Mouse (Mus musculus): ENCODE measurements around the gene 9930022D16Rik.

The 9930022D16Rik gene

GRCm38 (mm10) chr11:109413617-109414016 is at the start of gene 9930022D16Rik:
9930022D16Rik (plus strand) TSS chr11:109413917.
- no peak for DNase-seq (ENCODE audit: low spot score)

GRCm38 (mm10) chr11:109364337-109364736 is 49.4 kb upstream of the 9930022D16Rik start:
- no peak for DNase-seq (ENCODE audit: low spot score)

GRCm38 (mm10) chr11:109364881-109365280 is 48.8 kb upstream of the 9930022D16Rik start:
- DNase-seq (ENCODE audit: low spot score): no peak

GRCm38 (mm10) chr11:109365818-109366217 is 47.9 kb upstream of the 9930022D16Rik start:
- DNase-seq (ENCODE audit: low spot score): no peak

- DNase-seq (ENCODE audit: low spot score): no peak
Measured at GRCm38 (mm10) chr11:109366802-109367579, 46.7 kb upstream of the 9930022D16Rik start.

DNA sequence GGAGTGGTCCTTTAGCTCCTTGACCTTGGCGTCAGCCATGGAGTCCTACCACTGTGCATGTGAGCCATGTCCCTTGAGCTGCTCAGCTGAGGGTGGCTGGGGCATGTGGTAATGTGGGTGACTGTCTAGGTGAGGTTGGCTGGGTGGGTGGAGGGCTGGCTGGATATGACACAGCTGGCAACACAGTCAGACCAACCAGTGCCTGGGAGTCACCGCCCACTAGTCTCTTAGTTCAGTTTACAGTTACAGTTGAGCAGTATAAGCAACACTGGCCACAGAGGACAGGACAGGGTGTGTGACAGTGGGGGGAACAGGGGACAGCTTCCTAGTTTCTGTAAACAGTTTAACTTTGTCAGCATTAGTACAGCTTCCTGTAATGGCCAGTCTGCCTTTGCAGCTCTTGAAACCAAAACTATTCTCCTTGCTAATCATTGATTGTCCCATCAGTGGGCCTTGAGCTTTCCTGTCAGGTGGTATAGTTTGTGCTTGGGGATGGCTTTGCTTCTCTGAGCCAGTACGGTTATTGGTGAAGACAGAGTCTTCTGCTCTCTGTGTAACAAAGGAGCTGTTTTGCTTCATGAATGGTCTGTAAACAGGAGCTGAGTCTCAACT is 44.6 kb upstream of the 9930022D16Rik start:
- no peak for DNase-seq (ENCODE audit: low spot score)

DNA sequence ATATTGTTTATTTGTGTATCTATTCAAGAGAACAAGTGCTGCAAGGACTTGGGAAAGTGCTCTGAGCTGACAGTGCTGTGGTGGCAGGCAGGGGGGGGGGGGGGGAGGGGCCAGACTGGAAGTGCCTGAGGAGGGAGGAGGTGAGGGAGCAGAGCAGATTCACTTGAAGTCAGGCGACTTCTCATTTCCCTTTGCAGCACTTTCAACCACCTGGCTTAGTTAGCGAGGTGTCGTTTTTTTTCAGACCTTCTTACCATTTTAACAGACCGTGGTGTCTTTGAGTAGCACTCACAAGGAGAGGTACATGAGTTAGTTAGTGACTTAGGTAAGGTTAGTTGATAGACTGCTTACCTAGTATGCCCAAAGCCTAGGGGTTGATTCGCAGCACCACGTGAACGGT is 38.3 kb upstream of the 9930022D16Rik start:
- DNase-seq (ENCODE audit: low spot score): no peak

DNA sequence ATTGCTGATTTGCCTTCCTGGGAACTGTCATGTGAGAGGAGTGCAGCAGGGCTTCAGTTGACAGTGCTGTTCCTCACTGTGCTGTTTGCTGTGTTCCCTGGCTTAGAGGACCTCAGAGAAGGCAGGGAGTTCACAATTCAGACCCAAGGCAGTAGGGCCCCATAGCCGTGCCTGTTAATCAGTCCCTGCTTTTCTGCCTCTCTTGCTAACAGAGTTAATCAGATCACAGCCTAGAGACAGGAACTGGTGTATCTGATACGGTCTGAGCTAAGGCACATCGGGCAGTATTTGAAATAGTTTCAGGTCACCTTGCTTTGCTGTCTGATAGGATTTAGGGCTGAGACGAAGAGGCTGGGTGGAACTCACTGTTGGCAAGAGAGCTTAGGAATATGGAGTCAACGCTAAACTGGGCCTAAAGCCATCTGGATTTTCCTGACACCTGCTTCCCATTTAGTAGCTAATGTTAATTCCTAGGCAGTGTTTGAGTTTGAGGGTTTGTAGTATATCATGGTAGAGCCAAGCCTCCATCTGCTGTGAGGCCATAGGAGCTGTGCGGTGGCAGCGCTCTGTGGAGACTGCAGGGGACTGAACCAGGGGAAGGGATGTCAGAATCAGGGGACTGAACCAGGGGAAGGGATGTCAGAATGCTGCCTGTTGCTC is 37.1 kb upstream of the 9930022D16Rik start:
- no peak for DNase-seq (ENCODE audit: low spot score)

GRCm38 (mm10) chr11:109377477-109377876 is 36.2 kb upstream of the 9930022D16Rik start:
- no peak for DNase-seq (ENCODE audit: low spot score)

GRCm38 (mm10) chr11:109378051-109378450 is 35.7 kb upstream of the 9930022D16Rik start:
- DNase-seq (ENCODE audit: low spot score): no peak

GRCm38 (mm10) chr11:109380662-109381061 is 33.1 kb upstream of the 9930022D16Rik start:
- no peak for DNase-seq (ENCODE audit: low spot score)

DNA sequence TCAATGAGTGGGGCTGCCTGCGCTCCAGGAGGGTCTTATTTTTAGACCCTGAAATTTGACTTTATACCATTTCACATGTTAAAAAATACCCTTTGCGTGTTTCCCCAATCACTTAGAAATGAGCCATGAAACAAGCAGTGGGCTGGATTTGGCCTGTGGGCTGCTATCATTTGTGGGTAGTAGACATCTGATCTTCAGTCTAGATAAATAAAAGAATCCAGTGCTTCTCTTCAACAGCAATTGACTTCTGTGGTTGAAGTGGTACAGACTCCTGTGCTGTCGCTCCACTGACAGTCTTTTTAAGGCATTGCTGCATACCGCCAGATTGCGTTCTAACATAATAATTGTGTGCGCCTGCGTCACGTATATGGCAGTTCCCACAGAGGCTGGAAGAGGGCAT is 28.4 kb upstream of the 9930022D16Rik start:
- no peak for DNase-seq (ENCODE audit: low spot score)

- DNase-seq (ENCODE audit: low spot score): no peak
Measured at GRCm38 (mm10) chr11:109389046-109389445, 24.7 kb upstream of the 9930022D16Rik start.

DNA sequence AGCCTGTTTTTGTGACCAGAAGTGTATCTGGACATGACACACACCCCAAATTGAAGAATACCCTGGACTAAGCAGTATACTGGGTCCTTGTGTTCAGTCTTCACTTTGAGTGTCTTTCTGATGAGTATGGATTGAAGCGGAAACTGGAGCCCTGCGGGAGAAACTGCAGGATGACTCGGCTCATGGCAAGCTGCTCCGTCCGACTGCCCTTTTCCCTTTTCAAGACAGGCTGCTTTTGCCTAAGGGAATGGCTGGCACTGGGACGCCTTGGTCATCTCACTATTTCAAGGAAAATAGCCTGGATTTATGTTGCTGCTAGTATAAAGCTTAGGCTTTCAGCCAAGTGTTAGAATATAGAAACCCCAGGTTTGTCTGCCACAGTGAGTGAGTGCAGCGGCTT is 22.5 kb upstream of the 9930022D16Rik start:
- DNase-seq (ENCODE audit: low spot score): no peak

DNA sequence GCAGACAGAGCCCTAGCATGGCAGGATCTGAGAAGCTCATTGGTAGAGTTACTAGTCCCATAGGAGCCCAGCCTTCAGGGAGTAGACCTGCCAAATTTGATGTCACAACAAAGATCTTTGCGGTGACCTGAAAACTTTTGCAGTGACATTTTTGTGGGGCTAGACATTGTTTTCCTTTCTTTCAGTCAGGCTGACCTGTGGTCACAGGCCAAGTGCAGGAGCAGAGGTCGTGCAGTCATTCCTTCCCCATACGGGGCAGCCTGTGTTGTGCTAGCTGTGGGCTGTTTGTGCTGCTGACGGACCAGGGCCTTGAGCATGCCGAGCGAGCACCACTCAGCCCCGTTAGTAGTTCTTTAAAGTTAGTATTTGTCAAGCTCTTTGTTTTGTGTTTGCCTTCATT is 22.0 kb upstream of the 9930022D16Rik start:
- DNase-seq (ENCODE audit: low spot score): peak; percentile 39

DNA sequence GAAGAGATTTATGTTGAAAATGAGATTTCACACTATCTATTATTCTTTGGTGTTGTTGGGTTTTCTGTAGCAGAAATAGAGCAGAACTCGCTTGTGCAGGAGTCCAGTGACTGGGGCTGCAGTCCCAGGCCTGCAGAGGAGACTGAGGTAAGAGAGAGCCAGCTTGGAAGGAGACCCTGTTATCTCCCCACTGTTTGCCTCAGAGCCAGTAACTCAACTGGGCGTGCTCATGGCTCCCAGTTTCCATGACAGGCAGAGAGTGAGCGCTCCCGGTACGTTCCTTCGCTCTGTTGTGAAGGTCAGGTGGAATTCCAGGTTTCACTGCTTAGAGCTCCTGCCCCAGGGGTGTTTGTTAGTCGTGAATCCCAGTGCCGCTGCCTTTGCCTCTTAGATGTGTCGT is 21.1 kb upstream of the 9930022D16Rik start:
- DNase-seq (ENCODE audit: low spot score): no peak

- no peak for DNase-seq (ENCODE audit: low spot score)
Measured at GRCm38 (mm10) chr11:109394758-109395157, 19.0 kb upstream of the 9930022D16Rik start.

DNA sequence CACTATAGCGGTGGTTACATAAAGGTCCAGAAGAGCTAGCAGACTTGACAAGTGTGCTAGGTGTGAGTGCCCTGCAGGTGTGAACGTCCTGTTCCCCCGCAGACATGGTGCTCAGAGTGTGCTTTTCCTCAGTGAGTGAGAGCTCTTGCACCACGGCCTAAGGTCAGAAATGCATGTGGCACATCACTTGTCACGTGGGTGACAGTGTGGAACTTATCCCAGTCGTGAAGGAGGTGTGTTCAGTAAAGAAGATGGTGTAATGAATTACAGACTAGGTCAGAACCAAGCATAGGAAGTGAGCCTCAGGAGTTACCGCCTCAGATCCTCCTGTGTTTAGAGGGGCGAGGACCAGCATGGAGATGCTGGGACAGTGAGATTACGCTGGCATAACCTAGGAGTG is 18.4 kb upstream of the 9930022D16Rik start:
- no peak for DNase-seq (ENCODE audit: low spot score)

GRCm38 (mm10) chr11:109406431-109406830 is 7.3 kb upstream of the 9930022D16Rik start:
- no peak for DNase-seq (ENCODE audit: low spot score)

DNA sequence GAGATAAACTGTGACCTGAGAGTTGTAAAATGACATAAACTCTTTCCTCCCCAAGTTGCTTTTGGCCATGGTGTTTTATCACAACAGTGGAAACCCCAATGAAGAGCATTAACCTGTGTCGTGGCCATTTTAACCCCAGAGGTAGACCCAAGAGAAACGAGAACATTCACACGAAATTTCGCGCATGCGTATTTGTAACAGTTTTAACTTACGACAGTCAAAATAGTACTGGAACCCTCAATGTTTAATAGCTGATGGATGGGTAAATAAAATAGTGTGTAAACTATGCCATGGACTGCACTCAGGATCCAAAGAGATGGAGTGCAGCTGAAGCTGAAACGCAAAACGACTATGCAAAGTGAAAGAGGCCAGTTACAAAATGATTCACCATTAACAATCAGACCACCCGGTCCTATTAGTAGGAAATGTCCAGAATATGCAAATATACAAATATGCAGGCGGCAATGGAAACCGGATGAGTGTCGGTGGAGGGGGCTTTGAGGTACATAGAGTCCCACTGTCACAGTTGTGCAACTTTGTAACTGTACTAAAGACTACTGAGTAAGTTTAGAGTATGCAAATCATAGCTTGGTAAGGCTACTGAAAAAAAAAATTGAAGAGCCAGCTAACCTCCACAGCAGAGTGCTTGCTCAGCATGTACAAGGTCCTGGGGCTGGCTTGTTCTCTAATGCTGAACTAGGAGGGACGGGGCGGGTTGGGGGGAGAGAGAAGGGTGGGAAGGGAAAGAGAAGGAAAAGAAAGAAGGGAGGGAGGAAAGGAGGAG is 3.3 kb upstream of the 9930022D16Rik start:
- DNase-seq (ENCODE audit: low spot score): no peak

DNA sequence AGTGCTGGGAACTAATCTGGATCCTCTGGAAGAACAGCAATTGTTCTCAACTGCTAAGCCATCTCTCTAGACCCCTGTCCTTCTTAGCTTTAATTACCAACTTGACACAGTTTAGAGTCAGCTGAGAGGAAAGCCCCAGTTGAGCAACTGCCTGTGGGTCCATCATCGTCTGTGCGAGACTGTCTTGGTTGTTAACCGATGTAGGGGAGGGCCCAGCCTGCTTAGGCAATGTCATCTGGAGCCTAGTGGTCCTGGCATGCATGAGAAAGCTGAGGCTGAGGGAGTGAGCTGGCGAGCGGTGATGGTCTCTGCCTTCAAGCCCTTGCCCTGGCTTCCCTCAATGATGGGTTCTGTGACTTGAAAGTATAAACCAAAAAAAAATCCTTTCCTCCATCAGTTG is 1.1 kb downstream of the 9930022D16Rik start:
- no peak for DNase-seq (ENCODE audit: low spot score)

DNA sequence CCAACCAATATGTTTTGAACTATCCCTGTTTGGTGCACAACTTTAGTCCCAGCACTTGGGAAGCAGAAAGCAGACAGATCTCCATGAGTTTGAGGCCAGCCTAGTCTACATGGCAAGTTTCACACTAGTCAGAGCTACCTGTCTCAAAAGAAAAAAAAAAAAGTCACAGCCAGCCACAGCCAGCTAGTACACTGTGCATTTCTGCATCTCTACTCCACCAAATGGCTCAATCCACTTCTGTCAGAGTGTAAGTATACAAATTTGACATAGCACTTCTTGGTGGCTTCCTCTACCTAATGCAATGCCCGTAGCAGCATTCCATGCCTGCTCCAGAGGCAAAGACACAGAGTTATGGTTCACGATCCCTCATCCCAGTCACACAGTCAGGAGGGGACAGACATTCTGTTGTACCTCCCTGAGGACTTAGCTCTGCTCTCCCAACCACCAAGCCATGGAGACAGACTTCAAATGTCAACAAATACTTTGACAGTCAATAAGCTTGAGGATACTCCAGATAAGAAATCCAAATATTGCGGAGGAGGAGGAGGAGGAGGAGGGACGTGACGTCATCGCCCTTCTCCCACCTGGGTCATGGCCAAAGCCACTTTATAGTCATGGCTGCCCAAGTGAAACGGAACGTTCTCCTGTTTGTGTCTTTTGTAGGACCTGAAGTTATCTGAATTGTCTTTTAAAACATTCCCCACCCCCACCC is 3.1 kb downstream of the 9930022D16Rik start:
- DNase-seq (ENCODE audit: low spot score): no peak

All from adipocyte (in vitro differentiated cells).